Mouse (Mus musculus) E14TG2a.4 (cell line): ENCODE results near the gene Appl2.

Experiments
- H3K27me3 ChIP-seq: 2 replicates; pipeline ENCODE4 v1.6.1; 2014; ENCODE audit warnings: low read length, control low read depth; ENCODE audit not compliant: insufficient read depth
- H3K36me3 ChIP-seq: 2 replicates; pipeline ENCODE4 v1.6.1; 2014; ENCODE audit warnings: low read length, control low read depth; ENCODE audit not compliant: insufficient read depth
- H3K4me1 ChIP-seq: replicated peaks from 2 replicates; pipeline ENCODE4 v1.6.1; 2014; ENCODE audit warnings: low read depth, low read length, control low read depth
- H3K4me3 ChIP-seq: replicated peaks from 2 replicates; pipeline ENCODE4 v1.5.1; 2014; ENCODE audit warnings: mild to moderate bottlenecking, low read length
- H3K9me3 ChIP-seq: 2 replicates; pipeline ENCODE4 v1.6.1; 2014; ENCODE audit warnings: low read length, control low read depth
- CTCF ChIP-seq: conservative IDR thresholded peaks from 2 replicates; pipeline ENCODE4 v1.5.1; 2014; ENCODE audit warnings: low read length
- NANOG ChIP-seq: IDR thresholded peaks from 2 replicates; pipeline ENCODE4 v1.6.1; 2014; ENCODE audit warnings: borderline replicate concordance, low read length, mixed read lengths
- POU5F1 ChIP-seq: IDR thresholded peaks from 2 replicates; pipeline ENCODE4 v1.6.1; 2014; ENCODE audit warnings: low read length, borderline replicate concordance

The Appl2 gene

DNA sequence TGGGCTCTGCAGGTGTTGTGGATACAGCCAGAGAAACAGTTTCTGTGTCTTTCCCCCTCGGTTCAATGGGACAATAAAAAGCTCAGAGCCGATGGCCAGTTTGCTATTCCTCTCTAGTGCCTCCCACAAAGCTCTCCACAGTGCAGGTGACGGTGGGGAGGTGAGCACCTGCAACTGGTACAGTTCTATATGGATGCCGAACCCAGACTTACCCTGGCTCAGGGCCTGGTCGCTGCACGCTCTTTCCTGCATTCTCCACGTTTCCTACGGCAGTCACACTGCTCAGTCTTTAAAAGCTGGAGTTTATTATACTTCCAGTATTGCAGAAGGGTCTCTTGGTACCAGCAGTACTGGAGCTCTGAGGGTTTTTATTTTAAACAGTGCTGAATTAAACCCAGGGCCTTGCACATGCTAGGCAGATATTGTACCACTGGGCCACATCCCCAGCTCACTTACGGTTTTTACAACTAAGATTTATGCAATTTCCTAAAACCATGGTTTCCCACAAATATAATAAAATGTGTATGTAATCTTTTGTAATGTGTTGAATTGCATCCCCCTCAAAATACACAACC lies 21.3 kb downstream of the Appl2 start:
- H3K4me1 ChIP-seq = peaks cover 9% of the 10 kb centered on the region
- no peaks in the 10 kb centered on the region for H3K27me3 ChIP-seq
- no peak for TF ChIP-seq POU5F1
- TF ChIP-seq CTCF = no peak
- no peak for TF ChIP-seq NANOG
- H3K36me3 ChIP-seq = peaks cover 50% of the 10 kb centered on the region
- no peaks in the 10 kb centered on the region for H3K9me3 ChIP-seq
- H3K4me3 ChIP-seq = no peak overlapping the region

DNA sequence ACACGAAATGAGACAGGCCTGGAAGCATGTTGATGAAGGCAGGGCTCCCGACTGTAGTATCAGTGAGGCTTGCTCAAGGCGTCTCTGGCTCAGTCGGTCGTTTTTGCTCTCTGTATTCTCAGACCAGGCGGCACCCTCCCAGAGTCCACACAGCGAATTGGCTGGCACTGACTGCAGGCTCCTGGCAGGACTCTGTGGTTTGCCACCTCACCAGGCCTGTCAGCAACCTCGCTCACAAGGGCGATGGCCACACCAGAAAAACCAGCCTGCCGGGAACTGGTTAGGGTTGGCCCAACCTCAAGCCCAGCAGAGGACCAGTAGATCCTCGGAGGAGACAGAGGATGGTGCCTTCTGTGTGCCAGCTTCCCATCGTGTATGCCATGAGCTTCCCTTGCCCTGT lies 23.7 kb downstream of the Appl2 start:
- peaks cover 17% of the 10 kb centered on the region for H3K4me1 ChIP-seq
- H3K27me3 ChIP-seq = no peaks in the 10 kb centered on the region
- no peak overlapping the region for H3K4me3 ChIP-seq
- TF ChIP-seq CTCF (no peak), NANOG (no peak), POU5F1 (no peak)
- peaks cover 41% of the 10 kb centered on the region for H3K36me3 ChIP-seq
- H3K9me3 ChIP-seq = no peaks in the 10 kb centered on the region

DNA sequence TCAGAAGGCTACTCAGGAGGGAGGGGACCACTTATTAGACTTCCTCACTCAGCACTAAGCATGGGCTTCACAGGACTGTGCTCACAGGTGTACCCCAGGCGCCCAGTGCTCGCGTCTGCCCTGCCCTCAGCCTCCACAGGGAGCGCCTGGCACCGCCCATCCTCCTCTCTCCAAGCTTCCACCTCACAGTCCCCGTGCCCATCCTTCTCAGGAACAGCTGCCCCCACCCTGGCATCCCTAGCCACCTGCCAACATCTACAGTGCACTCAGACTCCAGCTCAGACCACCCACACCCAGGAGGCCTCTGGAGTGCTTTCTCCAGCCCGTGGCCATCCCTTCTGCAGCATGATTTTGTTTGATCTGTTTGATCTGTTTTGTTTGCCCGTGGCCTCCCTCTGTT lies 24.5 kb downstream of the Appl2 start:
- no peak for TF ChIP-seq NANOG
- TF ChIP-seq CTCF = no peak
- TF ChIP-seq POU5F1 = no peak
- Histone ChIP-seq H3K4me1 (peaks cover 21% of the 10 kb centered on the region), H3K4me3 (no peak overlapping the region), H3K36me3 (peaks cover 37% of the 10 kb centered on the region), H3K27me3 (no peaks in the 10 kb centered on the region), H3K9me3 (no peaks in the 10 kb centered on the region)

DNA sequence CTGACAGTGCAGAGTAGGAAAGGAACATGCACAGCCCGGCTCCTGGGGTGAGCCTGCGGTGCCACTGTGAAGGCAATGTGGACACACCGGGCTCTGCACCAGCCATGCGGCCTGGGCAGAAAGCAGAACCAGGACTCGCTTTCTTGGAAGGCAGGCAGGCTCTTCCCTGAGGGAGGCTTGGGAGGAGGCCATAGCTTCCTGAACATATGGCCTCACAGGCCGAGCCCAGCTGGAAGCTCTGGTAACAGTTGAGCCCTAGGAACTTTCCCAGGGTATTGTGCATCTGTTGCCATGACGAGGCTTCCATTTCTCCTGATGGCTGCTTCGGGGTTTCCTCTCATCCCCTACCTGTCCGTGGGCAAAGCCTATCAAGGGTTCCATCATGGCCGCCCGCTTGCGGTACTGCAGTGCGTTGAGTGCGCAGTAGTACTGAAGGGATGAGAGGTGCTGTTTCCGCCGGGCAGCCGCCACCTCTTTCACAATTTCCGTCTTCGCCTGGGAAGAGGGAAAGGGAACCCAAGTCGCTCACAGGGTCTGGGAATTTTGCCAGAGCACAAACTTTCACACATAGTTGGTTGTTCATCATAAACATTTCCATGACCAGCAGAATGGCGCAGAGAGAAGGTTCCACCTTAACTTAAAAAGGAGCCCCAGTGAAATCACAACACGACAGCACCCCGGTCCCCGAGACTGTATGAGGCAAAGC lies 28.0 kb downstream of the Appl2 start:
- no peak for TF ChIP-seq CTCF
- no peak for TF ChIP-seq POU5F1
- no peak for TF ChIP-seq NANOG
- H3K36me3 ChIP-seq = peaks cover 19% of the 10 kb centered on the region
- H3K4me1 ChIP-seq = peaks cover 37% of the 10 kb centered on the region
- H3K9me3 ChIP-seq = no peaks in the 10 kb centered on the region
- peak overlapping the region; percentile 70 for H3K4me3 ChIP-seq
- no peaks in the 10 kb centered on the region for H3K27me3 ChIP-seq

DNA sequence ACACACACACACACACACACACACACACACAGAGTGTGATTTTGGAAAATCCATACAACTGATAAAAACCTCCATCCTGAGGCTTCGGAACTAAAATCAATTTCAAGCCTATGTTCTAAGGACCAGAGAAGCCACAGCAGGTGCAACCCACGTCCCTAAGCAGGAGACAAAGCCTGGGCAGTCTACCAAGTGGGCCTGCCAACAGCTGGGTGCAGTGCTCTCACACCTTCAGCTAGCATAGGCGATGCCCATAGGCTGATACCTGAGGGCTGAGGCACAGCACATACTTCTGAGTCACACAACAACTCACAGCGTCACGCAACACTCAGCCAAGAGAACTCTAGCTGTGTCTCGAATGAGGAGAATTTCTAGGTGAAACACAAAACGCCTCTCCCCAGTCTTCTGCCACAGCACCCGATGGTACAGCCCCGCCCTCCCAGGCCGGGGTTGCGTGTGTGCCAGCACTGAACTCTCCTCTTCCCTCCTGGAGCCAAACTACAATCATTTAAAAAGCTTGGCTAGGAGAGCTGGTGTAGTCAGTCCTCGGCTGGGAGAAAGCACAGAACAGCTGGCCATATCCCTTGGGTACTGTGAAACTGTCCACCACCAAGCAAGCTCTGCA lies 29.6 kb downstream of the Appl2 start:
- Histone ChIP-seq H3K9me3 (no peaks in the 10 kb centered on the region), H3K27me3 (no peaks in the 10 kb centered on the region), H3K36me3 (peaks cover 5% of the 10 kb centered on the region), H3K4me1 (peaks cover 37% of the 10 kb centered on the region), H3K4me3 (no peak overlapping the region)
- TF ChIP-seq CTCF (no peak), POU5F1 (no peak), NANOG (no peak)

DNA sequence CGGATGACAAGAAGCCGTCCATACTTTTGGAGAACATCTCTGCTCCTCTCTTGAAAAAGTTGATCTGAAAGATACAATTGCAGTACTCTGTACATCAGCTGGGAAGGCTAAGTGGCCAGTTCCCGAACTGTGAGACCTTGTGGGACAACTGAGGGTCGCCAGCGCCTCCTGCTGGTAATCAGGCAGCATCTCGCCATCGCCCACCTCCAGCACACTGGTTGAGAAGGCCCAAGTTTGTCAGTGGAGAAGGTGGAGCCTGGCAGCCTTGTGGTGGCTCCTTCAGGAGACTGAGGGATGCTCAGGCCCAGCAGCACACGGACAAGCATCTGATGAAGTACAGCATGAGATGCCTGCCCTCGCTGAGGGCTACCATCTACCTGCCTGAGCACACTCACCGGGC lies 31.2 kb downstream of the Appl2 start:
- Histone ChIP-seq H3K27me3 (no peaks in the 10 kb centered on the region), H3K9me3 (no peaks in the 10 kb centered on the region), H3K4me1 (peaks cover 37% of the 10 kb centered on the region), H3K36me3 (peaks cover 18% of the 10 kb centered on the region), H3K4me3 (no peak overlapping the region)
- peak; percentile 81 for TF ChIP-seq CTCF
- TF ChIP-seq POU5F1 = no peak

DNA sequence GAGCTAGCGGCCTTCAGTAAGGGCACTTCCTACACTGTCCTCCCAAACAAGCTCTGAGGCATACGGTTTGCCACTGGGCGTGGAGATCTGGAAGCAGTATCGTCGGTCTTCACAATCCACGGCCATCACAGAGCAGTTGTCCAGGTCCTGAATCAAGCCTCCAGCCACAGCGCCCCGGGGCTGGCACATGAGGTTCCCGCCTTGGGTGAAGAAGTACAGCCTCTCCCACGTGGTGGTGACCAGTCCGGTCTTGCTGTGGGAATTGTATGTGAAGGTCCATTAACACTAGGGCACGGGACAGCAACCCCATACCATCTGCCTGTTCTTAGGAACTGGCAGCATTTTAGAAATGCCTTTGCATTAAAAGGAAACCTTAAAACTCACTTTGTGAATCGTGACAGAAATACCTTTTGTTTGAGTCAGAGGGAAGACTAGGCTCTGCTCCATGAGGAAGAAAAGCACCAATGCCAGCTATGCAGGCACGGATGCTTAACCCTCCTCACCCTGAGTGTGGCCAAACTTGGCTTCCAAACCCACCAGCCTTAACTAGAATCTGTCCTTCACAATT lies 35.8 kb downstream of the Appl2 start:
- Histone ChIP-seq H3K36me3 (peaks cover 59% of the 10 kb centered on the region), H3K4me1 (peaks cover 7% of the 10 kb centered on the region; the same call in 1 of the 2 replicates)

DNA sequence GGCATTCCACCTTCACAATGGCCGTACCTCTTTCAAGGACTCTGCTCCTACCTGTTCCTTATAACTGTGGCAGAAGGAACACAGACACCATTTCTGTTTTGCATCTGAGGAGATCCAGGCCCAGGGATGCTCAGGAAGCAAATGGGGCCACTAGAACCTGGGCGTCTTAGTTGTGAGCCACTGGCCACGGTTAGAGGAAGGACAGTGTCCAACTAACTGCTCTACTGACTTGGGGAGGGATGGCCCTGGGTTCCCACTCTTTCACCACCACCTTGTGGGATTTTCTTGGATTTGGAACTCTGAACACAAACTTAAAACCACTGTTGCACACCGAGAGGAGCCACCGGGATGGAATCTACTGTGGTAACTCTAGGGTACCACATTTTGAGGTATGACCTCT lies 36.7 kb downstream of the Appl2 start:
- H3K36me3 ChIP-seq = peaks cover 68% of the 10 kb centered on the region
- 0 out of 2 replicates have a peak, but pooled peaks cover 3% of the 10 kb centered on the region for H3K4me1 ChIP-seq
- no peak overlapping the region for H3K4me3 ChIP-seq
- H3K27me3 ChIP-seq = no peaks in the 10 kb centered on the region
- no peak for TF ChIP-seq POU5F1
- no peak for TF ChIP-seq NANOG
- TF ChIP-seq CTCF = no peak
- no peaks in the 10 kb centered on the region for H3K9me3 ChIP-seq

More for the DNA sequence above, 35.8 kb downstream of the Appl2 start:
- Histone ChIP-seq H3K9me3 (no peaks in the 10 kb centered on the region), H3K4me3 (no peak overlapping the region), H3K27me3 (no peaks in the 10 kb centered on the region)
- TF ChIP-seq CTCF (no peak), NANOG (no peak), POU5F1 (no peak)
